Mouse (Mus musculus) C2C12 (cell line): ENCODE measurements around the gene Dnm1.

Experiments used
- CEBPB ChIP-seq: IDR thresholded peaks from one replicate; pipeline ENCODE4 v1.6.1; 2011; ENCODE audit warnings: low read depth, mild to moderate bottlenecking, control low read depth, moderate library complexity
- CTCF ChIP-seq: IDR thresholded peaks from one replicate; pipeline ENCODE4 v1.5.1; 2011; ENCODE audit not compliant: control insufficient read depth, insufficient read depth, insufficient read length
- MYOG ChIP-seq: IDR thresholded peaks from one replicate; pipeline ENCODE4 v1.6.1; 2011; ENCODE audit not compliant: control insufficient read depth, insufficient read length; ENCODE audit errors: extremely low read depth
- USF1 ChIP-seq: IDR thresholded peaks from one replicate; pipeline ENCODE4 v1.6.1; 2011; ENCODE audit warnings: low read depth, mild to moderate bottlenecking, control low read depth, moderate library complexity

DNA sequence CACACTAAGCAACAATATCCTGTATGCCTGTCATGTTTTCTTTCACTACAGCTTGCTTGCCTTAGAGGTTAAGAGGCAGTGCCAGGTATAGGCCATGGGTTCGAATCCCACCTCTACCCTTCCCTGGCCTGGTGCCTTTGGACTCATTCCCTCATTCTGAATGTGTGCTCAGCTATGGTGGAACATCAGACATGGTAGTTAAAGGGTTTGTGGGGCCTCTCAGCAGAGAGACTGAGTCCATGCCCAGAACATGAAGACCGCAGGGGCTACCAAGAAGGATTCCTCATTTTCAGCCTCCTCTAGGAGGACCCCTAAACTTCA is 9.8 kb downstream of the Dnm1 start:
- TF ChIP-seq USF1 (no peak), CTCF (no peak), CEBPB (no peak), MYOG (no peak)
